ENCODE assay signal across 10 mouse cellular contexts in genomic region chr3:37975194-37975756, GRCm38 (mm10).
DNase-seq lines count a peak whose midpoint lies in the region; ATAC-seq and TF ChIP-seq lines count a peak whose summit lies in the region.
"Had no signal": no experiment of that assay in that cellular context is flagged by ENCODE, and none has a peak within 500 bp of the region (broad histone marks: within the 10 kb centered on the region; RNA-seq: fewer than 3 reads in every experiment).

No protein-coding gene starts in this region.

- intact Hi-C loops in gastrocnemius, adult 2 months (cut with DNase I) = loop anchor here (10.0 kb wide), 1 partner anchor 230 kb away; no protein-coding TSS in a partner anchor
- intact Hi-C loops in gastrocnemius, postnatal 36 days (cut with DNase I) = loop anchor here (10.0 kb wide), 1 partner anchor 220 kb away; no protein-coding TSS in a partner anchor

- no peaks in the 10 kb centered on the region for H3K36me3 ChIP-seq in embryonic facial prominence, embryonic 10.5 days (replicated peaks)
- H3K36me3 ChIP-seq: G1E had no signal

- no peak overlapping the region for H3K4me3 ChIP-seq in gastrocnemius, adult 2 months
- H3K4me3 ChIP-seq in embryonic facial prominence, embryonic 10.5 days = no peak overlapping the region

- no peak for DNase-seq in gastrocnemius, adult 2 months
- DNase-seq in gastrocnemius, postnatal 36 days = no peak
- DNase-seq in embryonic facial prominence, embryonic 10.5 days (ENCODE audit: low spot score) = peak; percentile 34
- peak; percentile 23 to 56 for DNase-seq in kidney, postnatal 25 days
- no peak for DNase-seq in retina, embryonic 14.5 days (ENCODE audit: low spot score)
- DNase-seq in cerebellum, adult 18-20 months = no peak
- no peak for DNase-seq in frontal cortex, postnatal 36 days (ENCODE audit: low spot score in 2 of 2)
- DNase-seq: cerebellum, adult 8-10 months had no signal

- TF ChIP-seq CTCF in gastrocnemius, adult 2 months (IDR thresholded peaks at IDR 0.05) = no peak

- ATAC-seq in megakaryocyte, adult 5-6 weeks (ENCODE audit: poor library complexity, severe bottlenecking) = 0 out of 2 replicates have a peak, but pooled peaks have one; percentile 25

- peak overlapping the region; percentile 73 for H3K27ac ChIP-seq in gastrocnemius, adult 2 months
- H3K27ac ChIP-seq in embryonic facial prominence, embryonic 10.5 days (replicated peaks) = no peak overlapping the region; the same call in 1 of the 2 replicates

- H3K4me1 ChIP-seq in embryonic facial prominence, embryonic 10.5 days = peaks cover 47% of the 10 kb centered on the region

- no peaks in the 10 kb centered on the region for H3K9me3 ChIP-seq in embryonic facial prominence, embryonic 10.5 days
- H3K9me3 ChIP-seq: G1E had no signal

- WGBS in embryonic facial prominence, embryonic 10.5 days = 32% methylated on average over 11 of the region's 11 CpGs

- H3K27me3 ChIP-seq in embryonic facial prominence, embryonic 10.5 days (replicated peaks; ENCODE audit: low read depth, poor library complexity, severe bottlenecking) = no peaks in the 10 kb centered on the region

Comparison
In these comparisons a context has a peak if more than half of its experiments do, and no peak if none do; other contexts are left out.
1. DNase-seq: peak in embryonic facial prominence, embryonic 10.5 days (single experiment) and kidney, postnatal 25 days (2 of 2); none in gastrocnemius, adult 2 months (single experiment), gastrocnemius, postnatal 36 days (0 of 2), retina, embryonic 14.5 days (single experiment), cerebellum, adult 18-20 months (0 of 2) and frontal cortex, postnatal 36 days (0 of 2).